Mouse (Mus musculus): Measurements from ENCODE around the gene Aga. TPM values are rescaled to one million over a fixed set of nuclear protein-coding genes. Genes with fewer than 3 reads are reported as not detected.
A peak's percentile ranks its signal among the peaks of the same experiment; 100 is the strongest.
"Not testable (repeated sequence)": the region's sequence is repeated elsewhere in the genome, so short reads cannot be mapped to it uniquely, and the experiment has no call there.

Gene Aga
- polyA plus RNA-seq (2012; rRNA removed): 4.6 and 5.4 TPM in 2 replicates

DNA sequence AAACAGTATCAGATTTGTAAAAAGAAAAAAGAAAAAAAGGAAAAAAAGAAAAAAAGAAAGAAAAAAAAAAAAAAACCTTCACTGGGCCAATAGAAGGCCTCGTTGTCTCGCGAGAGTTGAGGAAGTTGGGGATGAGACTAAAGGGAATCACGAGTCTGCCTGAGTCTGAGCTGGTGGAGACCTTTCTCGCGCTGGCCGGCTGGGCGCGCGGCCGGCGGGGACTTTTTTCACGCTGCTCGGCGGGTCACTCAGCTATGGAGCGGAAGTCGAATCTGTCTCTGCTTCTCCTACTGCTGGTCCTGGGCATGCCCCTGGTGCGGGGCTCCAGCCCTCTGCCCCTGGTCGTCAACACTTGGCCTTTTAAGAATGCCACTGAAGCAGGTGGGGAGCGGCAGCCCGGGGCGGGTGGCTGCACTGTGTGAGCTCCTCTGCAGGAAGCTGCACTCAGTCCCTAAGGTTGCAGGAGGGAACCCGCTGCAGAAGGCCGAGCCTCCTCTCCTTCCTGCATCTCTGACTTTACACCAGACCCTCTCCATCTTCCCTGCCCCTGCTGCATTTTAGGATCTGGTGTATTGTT lies at the start of gene Aga:
Gene Aga (plus strand): TSS at position 177 of the 577 bp plus-strand sequence.
- 1% methylated on average over 24 of the region's 24 CpGs for WGBS
- DNase-seq (ENCODE audit: low read depth, low spot score): peak; percentile 76

DNA sequence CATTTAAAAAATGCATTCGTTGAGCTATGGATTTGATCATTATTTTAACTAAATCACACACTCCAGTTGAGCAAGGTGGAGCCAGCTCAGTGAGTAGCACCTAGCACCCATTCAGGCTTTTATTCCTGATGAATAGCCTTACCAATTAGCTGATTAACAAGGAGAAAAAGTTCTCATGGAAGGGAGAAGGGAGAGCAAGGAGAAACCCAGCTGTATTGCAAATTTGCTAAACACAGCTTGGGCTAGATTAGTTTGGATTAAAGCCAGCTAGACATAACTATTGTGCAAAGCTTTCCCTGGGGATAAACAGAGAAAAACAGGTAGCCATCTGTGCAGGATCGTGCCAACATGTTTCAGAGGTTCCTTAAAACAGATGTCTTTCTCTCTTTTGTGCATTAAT lies 22.5 kb upstream of the Aga start:
- WGBS: 53% methylated on average over 2 of the region's 2 CpGs
- no peak for DNase-seq (ENCODE audit: low read depth, low spot score)

DNA sequence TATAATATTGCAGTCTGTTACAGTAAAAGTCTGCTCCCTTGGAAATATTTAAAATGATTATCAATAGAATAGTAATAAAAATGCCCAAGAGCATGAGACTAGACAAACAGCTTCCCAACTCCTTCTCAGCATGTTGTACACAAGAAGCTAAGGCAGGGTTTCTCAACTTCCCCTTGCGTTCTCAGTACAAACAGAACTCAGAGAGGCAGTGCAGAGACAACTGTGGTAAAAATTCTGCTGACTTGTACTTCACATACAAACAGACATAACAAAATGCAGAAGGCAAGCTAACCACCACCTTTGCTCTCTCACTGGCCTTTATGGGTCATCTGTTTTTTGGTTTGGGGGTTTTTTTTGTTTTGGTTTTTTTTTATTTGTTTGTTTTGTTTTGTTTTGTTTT lies 15.3 kb upstream of the Aga start:
- DNase-seq (ENCODE audit: low read depth, low spot score): no peak
- WGBS: 55% methylated on average over 1 of the region's 1 CpGs

DNA sequence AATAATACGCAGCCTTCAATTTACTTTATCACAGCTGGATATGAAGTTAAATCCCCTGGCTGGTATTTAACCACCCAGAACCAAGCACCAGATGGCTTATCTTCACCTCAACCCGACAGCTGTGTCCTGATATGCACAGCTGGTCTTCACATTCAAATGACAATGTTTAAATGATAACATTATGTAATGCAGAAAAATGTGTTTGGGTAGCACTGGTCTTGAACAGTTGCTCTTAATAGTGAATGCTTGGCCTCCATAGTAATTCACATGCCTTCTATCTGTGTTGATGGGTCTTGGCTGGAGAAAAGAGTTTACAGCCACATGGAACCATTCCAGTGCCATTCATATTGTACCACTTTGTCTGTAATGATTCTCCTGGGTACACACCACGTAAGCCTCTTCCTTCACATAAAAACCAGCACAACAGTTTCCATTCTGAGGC lies 14.6 kb upstream of the Aga start:
- DNase-seq (ENCODE audit: low read depth, low spot score): no peak

DNA sequence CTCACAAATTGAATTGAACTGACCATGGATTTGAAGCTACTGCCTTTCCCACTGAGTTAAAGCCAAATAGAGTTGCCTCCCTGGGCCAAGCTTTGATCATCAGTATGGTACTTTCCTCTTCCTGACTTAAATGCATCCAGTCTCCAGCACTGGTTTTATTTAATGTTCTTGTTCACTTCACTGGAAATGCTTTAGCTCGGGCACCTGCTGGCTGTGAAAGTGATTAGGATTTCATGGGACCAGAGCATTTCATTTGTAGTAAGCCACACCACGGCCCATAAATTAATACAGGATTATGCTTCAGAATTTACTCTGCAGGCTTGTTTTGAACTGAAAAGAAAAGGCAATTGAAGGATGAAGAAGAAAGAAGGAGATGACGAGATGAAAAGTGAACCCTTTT lies 26.5 kb downstream of the Aga start:
- DNase-seq (ENCODE audit: low read depth, low spot score): not testable (repeated sequence)
- 77% methylated on average over 3 of the region's 3 CpGs for WGBS

More for the DNA sequence above, 14.6 kb upstream of the Aga start:
- WGBS: 57% methylated on average over 3 of the region's 3 CpGs

DNA sequence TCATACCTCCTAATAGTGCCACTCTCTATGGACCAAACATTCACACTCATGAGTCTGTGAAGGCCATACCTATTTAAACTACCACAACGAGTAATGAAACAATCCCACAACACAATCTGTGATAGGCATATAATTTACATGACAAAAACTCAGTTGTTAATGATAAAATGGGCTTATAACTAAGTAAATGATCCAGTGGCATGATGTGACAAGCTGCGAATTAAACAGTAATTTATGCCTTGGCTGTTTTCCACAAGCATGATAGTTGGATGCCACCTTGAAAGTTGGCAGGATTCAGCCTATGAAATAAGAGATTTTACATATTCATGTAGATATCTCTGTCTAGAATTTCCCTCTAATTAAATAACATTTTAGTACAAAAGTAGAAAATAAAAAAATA lies 28.1 kb downstream of the Aga start:
- WGBS: 75% methylated on average over 2 of the region's 2 CpGs
- no peak for DNase-seq (ENCODE audit: low read depth, low spot score)

DNA sequence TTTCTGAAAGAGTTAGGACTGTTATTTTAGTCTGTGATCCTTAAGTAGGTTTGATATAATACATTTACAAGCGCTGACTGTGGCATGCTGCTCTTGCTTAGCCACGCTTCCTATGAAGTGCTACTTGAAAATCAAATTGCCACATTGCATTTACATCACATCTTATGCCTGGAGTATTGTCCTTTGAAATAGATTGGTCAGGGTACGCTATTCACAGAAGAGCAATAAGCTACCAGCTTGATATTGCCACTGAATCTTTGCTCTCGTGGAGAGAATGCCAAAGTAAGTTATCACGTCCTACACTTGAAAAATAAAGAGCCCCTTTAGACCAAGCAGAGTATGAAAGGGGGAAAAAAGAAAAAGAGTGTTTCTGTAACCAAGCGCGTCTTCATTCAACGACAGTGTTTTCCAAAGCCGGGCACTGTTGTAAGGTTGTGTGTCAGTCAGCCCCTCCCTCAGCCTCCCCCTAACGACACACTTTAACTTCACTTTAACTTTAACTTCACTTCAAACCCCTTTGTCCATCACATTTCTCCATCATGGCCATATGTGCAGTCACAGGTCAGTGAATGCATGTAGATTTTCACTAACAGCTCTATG lies 51.0 kb downstream of the Aga start:
- DNase-seq (ENCODE audit: low read depth, low spot score): no peak
- WGBS: 88% methylated on average over 10 of the region's 10 CpGs

DNA sequence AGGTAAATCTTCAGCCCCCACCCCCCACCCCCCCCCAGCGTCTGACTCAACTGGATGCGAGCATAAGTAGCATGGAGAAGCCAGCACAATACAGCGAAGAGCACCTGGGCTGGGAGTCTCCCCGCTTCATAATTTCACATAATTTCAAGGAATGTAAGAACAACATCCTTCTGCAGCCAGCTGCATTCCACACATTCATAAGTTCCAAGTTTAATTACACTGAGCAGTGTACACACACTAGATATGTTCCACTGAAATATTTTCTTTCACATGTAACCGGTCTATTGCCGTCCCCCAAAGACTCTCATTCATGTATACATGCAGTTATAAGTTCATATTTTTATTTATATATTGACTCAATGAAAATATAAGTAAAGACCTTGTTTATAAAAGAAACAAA lies 54.7 kb downstream of the Aga start:
- 87% methylated on average over 6 of the region's 6 CpGs for WGBS
- DNase-seq (ENCODE audit: low read depth, low spot score): no peak

Other genes starting within 250 kb of the Aga start
- 2.1 and 3.0 TPM in 2 replicates for gene Neil3, start 127.3 kb downstream of the Aga start, polyA plus RNA-seq (2012; rRNA removed)

Data from large intestine, adult 2 months (tissue).